Mouse (Mus musculus) ES-Bruce4 (cell line): ENCODE results near the gene Kcnip1. TPM values are rescaled to one million over a fixed set of nuclear protein-coding genes. Genes with fewer than 3 reads are reported as not detected.
A peak's percentile ranks its signal among the peaks of the same experiment; 100 is the strongest.

Source experiments
- H3K27ac ChIP-seq: 2 replicates; pipeline ENCODE4 v1.5.1; 2012; ENCODE audit warnings: low read length, inconsistent platforms; ENCODE audit not compliant: insufficient read depth
- H3K27me3 ChIP-seq: 2 replicates; pipeline ENCODE4 v1.6.1; 2012; ENCODE audit warnings: mild to moderate bottlenecking, low read length, inconsistent platforms; ENCODE audit not compliant: control insufficient read depth, poor library complexity, insufficient read depth, severe bottlenecking
- H3K36me3 ChIP-seq: 2 replicates; pipeline ENCODE4 v1.6.1; 2012; ENCODE audit warnings: inconsistent platforms, mild to moderate bottlenecking, low read length, moderate library complexity; ENCODE audit not compliant: control insufficient read depth, poor library complexity, insufficient read depth, severe bottlenecking
- H3K4me1 ChIP-seq: one replicate; pipeline ENCODE4 v1.8.1; 2011; ENCODE audit warnings: low read length; ENCODE audit not compliant: control insufficient read depth, insufficient read depth
- H3K4me3 ChIP-seq: 2 replicates; pipeline ENCODE4 v1.5.1; 2011; ENCODE audit warnings: low read depth, mild to moderate bottlenecking, low read length
- H3K9ac ChIP-seq: 2 replicates; pipeline ENCODE4 v1.6.1; 2012; ENCODE audit warnings: low read depth, mild to moderate bottlenecking, inconsistent platforms; ENCODE audit not compliant: poor library complexity, severe bottlenecking
- H3K9me3 ChIP-seq: replicated peaks from 2 replicates; pipeline ENCODE4 v1.6.1; 2012; ENCODE audit warnings: mild to moderate bottlenecking, low read length, inconsistent platforms; ENCODE audit not compliant: control insufficient read depth, poor library complexity, insufficient read depth, severe bottlenecking
- CTCF ChIP-seq: IDR thresholded peaks from one replicate; pipeline ENCODE4 v1.8.1; 2011; ENCODE audit warnings: low read depth, low read length
- EP300 ChIP-seq: IDR thresholded peaks from 2 replicates; pipeline ENCODE4 v1.6.1; 2011; ENCODE audit warnings: low read depth, low read length; ENCODE audit not compliant: insufficient read depth
- POLR2A ChIP-seq: IDR thresholded peaks from one replicate; pipeline ENCODE4 v1.8.1; 2011; ENCODE audit warnings: low read length; ENCODE audit not compliant: insufficient read depth
- polyA plus RNA-seq: library from polyadenylated mRNA; stranded (reverse); fragments of >200 nt; gene quantifications from 2 replicates; pipeline ENCODE4 v1.2.4, GENCODE M21; 2011; ENCODE audit warnings: low read depth; ENCODE audit not compliant: missing spikeins, insufficient read depth, insufficient read length

Gene Kcnip1
- polyA plus RNA-seq, 1 experiment = not detected

- Histone ChIP-seq H3K9ac (no peak overlapping the region), H3K36me3 (no peaks in the 10 kb centered on the region), H3K4me1 (no peaks in the 10 kb centered on the region), H3K9me3 (no peaks in the 10 kb centered on the region), H3K27ac (no peak overlapping the region), H3K4me3 (no peak overlapping the region), H3K27me3 (no peaks in the 10 kb centered on the region)
- no peak for TF ChIP-seq CTCF
- TF ChIP-seq EP300 = no peak
- no peak for TF ChIP-seq POLR2A
Observed at GRCm38 (mm10) chr11:33951155-33951554, 41.8 kb downstream of the Kcnip1 start.

GRCm38 (mm10) chr11:33946501-33946900 is 46.5 kb downstream of the Kcnip1 start:
- Histone ChIP-seq H3K4me3 (no peak overlapping the region), H3K4me1 (no peaks in the 10 kb centered on the region), H3K36me3 (no peaks in the 10 kb centered on the region), H3K9ac (no peak overlapping the region), H3K27ac (no peak overlapping the region), H3K27me3 (no peaks in the 10 kb centered on the region), H3K9me3 (no peaks in the 10 kb centered on the region)
- TF ChIP-seq CTCF = no peak
- no peak for TF ChIP-seq POLR2A
- TF ChIP-seq EP300 = no peak

- H3K27me3 ChIP-seq = no peaks in the 10 kb centered on the region
- no peak for TF ChIP-seq CTCF
- no peak for TF ChIP-seq POLR2A
- no peak for TF ChIP-seq EP300
- H3K36me3 ChIP-seq = no peaks in the 10 kb centered on the region
- H3K4me1 ChIP-seq = no peaks in the 10 kb centered on the region
- H3K4me3 ChIP-seq = no peak overlapping the region
- no peak overlapping the region for H3K9ac ChIP-seq
- no peaks in the 10 kb centered on the region for H3K9me3 ChIP-seq
- no peak overlapping the region for H3K27ac ChIP-seq
Observed at GRCm38 (mm10) chr11:33944786-33945328, 48.1 kb downstream of the Kcnip1 start.

GRCm38 (mm10) chr11:33944067-33944785 is 48.7 kb downstream of the Kcnip1 start:
- no peak for TF ChIP-seq POLR2A
- peak; percentile 22 for TF ChIP-seq CTCF
- TF ChIP-seq EP300 = no peak
- H3K27me3 ChIP-seq = no peaks in the 10 kb centered on the region
- H3K4me1 ChIP-seq = no peaks in the 10 kb centered on the region
- H3K27ac ChIP-seq = no peak overlapping the region
- no peak overlapping the region for H3K4me3 ChIP-seq
- no peaks in the 10 kb centered on the region for H3K36me3 ChIP-seq
- H3K9ac ChIP-seq = no peak overlapping the region
- H3K9me3 ChIP-seq = no peaks in the 10 kb centered on the region

GRCm38 (mm10) chr11:33943565-33943964 is 49.4 kb downstream of the Kcnip1 start:
- H3K9me3 ChIP-seq = no peaks in the 10 kb centered on the region
- H3K27ac ChIP-seq = no peak overlapping the region
- H3K9ac ChIP-seq = no peak overlapping the region
- H3K4me1 ChIP-seq = no peaks in the 10 kb centered on the region
- H3K27me3 ChIP-seq = no peaks in the 10 kb centered on the region
- no peak overlapping the region for H3K4me3 ChIP-seq
- no peaks in the 10 kb centered on the region for H3K36me3 ChIP-seq
- TF ChIP-seq CTCF (no peak), POLR2A (no peak), EP300 (no peak)

GRCm38 (mm10) chr11:33939456-33940113 is 53.4 kb downstream of the Kcnip1 start:
- Histone ChIP-seq H3K9ac (no peak overlapping the region), H3K9me3 (no peaks in the 10 kb centered on the region), H3K36me3 (no peaks in the 10 kb centered on the region), H3K4me1 (no peaks in the 10 kb centered on the region), H3K27me3 (no peaks in the 10 kb centered on the region), H3K27ac (no peak overlapping the region), H3K4me3 (no peak overlapping the region)
- TF ChIP-seq EP300 = no peak
- no peak for TF ChIP-seq CTCF
- no peak for TF ChIP-seq POLR2A
